Mouse (Mus musculus): ENCODE results near the gene Zfp580.
"Not testable (repeated sequence)": the region's sequence is repeated elsewhere in the genome, so short reads cannot be mapped to it uniquely, and the experiment has no call there.

The Zfp580 gene

DNA sequence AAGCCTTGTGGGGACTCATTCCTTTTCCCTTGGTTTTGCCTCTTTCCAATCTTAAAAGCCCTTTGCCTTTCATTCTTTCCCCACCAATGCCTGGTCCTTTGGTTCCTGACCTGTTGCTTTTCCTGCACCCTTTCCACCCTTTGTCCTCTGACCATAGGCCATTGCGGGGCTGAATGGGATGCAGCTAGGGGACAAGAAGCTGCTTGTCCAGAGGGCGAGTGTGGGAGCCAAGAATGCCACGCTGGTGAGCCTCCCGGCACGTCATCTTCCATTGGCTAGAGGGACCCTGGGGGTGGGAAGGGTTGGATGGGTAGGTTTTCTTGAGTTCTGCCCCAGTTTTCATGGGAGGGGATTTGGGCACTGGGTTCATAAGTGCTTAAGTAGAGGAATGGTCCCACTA is 23.6 kb downstream of the Zfp580 start:
- DNase-seq = no peak

DNA sequence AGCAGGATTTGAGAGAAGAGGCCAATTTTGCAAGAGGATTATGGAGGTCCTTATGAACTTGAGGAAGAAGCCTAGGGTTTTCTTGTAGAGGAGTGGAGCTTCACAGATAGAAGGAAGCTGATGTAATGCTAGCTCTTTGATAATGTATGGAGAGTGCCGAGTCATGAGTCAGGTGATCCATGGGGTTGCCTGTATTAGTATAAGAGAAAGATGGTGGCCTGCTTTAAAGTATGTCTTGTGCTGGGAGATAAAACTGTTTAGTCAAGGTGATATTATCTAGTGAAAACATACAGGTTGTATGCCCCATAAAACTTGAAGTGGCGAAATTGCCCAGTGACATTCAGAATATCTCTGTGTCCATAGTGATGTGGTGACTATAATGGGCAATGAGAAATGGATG is 25.6 kb downstream of the Zfp580 start:
- no peak for DNase-seq

DNA sequence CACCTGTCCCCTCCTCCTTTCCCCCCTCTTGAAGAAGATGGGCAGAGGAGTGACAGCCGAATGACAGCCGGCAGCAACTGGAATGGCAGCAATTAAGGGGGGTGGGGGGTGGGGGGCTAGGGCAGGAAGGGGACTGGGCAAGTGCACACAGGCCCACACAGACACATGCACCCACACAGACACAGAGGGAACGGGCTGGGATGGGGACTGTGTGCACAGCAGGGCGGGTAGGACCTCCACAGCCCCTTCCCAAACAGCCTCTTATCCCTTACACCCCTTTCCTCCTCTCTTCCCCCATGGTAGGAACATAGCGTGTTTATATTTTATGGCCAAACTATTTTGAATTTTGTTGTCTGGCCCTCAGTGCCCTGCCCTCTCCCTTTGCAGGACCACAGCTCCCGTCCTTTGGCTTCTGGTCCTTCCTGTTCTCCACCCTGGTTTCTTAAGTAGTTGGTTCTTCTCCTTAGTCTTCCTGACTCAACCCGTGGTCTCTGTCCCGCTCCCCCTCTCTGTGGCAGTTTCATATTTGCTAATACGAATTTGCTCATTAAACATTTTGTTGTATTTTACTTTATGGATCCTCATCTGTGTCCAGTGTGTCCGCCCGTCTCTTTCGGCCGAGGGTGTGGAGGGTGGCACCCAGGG is 28.1 kb downstream of the Zfp580 start:
- DNase-seq = not testable (repeated sequence)

DNA sequence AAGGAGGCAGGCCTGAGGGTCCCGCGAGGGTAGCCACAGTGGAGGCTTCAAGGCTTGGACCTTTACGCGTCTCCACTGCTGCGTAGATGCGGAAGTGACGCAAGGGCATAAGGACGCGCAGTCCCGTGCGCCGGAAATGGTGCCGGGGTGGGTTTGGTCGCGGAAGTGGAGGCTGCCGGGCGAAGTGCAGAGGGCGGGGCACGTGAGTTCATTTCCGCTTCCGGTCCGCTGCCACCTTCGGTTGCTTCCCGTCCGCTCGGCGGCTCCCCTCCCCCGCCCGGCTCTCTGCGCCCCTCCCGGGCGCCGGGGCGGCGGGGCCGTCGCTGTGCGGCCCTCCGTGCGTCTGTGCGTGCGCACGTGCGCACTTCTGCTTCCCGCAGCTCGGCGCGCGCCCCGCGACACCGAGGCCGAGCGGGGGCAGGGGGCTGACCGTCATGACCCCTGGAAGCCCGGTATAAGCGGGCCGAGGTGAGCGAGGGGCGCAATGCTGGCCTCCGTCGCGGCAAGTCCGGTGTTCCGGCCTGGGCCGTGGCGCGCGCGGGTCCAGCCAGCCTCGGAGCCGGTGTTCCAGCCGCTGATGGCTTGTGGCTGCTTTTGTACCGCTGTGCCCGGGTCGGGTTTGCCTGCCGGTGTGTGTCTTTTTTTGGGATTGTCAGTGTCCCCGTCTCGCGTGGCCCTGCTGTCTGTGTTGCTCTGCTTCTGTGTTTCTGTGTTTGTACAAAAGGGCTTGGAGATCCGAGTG is 28.8 kb downstream of the Zfp580 start, which contains the start of gene Epn1:
TSS of gene Epn1 (plus strand) at position 226 of the 742 bp plus-strand sequence.
- peak; percentile 97 to 98 for DNase-seq

DNA sequence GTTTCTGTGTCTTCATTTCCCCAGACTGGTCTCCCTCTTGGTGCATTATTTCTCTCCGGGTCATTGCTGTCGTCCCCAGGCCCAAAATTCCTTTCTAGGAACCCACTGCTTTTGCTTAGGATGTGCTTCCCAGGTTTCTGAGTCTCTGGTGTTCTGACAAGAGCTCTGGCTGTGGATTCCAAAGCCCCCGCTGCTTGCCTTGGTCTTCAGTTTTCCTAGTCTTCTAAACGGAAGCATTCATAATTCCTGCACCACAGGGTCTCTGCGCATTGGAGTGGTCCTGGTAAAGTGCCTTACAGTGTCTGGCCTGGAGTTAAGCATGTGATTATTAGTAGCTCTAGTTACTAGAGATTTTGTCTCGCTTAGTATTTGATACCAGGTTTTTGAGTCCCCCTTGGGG is 29.5 kb downstream of the Zfp580 start:
- DNase-seq = no peak

DNA sequence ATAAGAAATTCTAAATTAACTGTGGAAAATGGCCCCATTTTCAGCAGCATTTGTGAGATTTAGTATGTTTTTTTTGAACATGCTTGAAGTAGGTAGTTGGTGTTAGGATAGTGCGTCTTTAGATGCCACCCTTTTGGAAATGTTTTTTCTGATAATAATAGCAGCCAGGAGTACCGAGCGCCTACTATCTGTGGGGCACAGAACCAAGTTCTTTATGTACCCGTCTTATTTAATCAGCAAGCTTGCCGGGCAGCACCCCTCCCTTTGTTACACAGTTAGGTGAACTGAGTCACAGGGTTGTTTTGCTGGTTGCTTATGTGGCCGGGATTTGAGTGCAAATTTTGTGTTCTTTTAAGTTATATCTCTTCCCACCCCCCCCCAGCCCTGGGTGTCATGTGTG is 29.9 kb downstream of the Zfp580 start:
- DNase-seq = no peak

DNA sequence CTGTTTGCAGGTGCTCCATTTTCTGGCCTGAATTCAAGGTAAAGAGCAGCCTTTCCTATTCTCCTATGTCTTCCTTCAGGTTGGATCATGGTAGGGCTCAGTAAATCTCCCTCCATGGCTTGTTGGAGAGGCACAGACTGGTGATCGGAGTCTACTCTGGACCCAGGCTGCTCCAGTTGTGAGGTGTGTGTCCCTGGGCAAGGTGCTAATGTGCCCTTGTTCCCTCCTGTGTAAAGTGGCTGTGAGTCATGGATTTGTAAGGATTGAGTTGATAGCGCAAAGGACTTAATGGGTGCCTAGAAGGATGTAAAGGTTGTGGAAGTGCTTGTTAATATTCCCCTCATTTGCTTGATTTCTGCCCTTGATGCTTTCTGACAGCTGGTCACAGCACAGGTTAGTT is 30.6 kb downstream of the Zfp580 start:
- DNase-seq = no peak

DNA sequence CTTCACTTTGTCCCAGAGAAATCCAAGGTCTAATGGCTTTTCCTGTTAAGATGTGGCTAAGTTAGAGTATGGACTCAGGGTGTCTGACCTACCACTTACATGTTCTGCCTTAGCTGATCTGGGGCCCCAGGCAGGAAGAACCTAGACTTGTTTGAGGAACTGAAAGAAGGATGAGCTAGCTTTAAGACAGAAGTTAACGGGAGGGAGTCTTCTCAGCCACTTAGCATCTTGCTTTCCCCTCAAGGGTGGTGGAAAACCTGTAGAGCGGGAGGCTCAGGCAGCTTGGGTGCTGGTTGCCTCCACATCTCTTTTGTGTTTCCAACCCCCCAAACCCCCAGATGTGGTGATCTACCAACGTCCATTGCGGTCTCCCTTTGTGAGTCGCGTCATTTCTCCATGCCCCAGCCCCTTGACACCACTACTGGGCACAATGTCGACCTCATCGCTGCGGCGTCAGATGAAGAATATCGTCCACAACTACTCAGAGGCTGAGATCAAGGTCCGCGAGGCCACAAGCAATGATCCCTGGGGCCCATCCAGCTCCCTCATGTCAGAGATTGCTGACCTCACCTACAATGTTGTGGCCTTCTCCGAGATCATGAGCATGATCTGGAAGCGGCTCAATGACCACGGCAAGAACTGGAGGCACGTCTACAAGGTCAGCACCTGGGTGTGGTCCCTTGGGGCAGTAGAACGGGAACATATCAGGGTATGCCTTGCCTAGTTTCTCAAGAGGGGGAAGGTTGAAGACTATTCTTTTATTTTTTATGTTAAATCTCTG is 32.2 kb downstream of the Zfp580 start:
- no peak for DNase-seq

DNA sequence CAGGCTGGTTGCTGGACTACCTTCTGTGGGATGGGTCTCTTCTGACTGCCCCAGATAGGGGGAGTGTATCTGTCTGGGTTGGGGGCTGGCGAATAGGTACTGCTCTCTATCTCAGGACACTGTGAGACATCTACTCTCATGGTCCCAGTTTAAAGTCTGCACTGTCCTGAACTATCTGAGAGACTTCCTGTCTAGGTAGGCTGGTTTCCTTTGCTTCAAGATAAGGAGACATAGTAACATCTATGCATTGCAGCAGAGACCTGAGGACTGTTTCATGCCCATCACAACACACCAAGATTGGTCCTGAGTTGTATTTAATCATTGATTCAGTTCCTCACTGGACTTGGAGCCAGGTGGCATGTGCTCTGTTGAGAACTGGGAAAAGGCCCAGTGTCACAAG is 34.2 kb downstream of the Zfp580 start:
- DNase-seq = no peak

DNA sequence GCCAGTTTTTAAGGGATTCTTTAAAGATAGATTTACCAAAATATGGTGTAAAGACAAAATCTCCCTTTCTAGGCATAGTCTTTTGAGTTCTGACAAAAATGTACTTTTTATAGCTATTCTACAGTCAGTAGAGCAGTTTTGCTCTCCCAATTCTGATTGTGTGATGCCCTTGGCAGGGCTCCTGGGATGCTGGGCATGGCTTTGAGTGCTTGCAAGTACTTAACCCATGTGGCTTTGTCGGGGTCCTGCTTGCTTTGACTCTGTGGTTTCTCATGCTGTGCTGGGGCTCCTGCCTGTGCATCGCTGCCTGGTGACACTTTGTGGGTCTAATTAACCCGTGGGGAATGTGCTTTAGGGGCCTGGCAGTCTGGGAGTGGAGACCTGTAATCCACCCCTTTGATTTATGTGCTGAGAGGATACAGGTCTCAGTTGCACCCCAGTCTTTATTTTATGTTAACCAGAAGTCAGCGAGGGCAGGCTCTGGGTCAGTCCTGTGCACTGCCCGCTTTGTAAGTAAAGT is 35.6 kb downstream of the Zfp580 start:
- DNase-seq = no peak

DNA sequence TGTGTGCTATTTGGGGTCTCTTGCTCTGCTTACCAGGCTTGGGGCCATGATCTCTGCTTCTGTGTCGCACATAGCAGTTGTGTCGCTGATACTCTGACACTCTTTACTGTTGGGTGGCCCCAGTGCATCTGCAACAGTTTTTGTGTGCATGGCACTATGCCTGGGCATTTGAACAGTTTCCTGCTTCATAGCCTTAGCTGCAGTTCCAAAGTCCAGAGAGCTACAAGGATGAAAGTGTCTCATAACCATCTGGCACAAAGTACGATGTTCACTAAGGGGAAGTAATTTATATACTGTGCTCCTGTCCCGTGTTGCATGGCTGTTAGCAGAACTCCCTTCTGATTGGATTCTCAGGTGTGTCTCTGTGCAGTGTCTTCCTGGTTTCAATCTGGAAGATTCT is 36.5 kb downstream of the Zfp580 start:
- no peak for DNase-seq

DNA sequence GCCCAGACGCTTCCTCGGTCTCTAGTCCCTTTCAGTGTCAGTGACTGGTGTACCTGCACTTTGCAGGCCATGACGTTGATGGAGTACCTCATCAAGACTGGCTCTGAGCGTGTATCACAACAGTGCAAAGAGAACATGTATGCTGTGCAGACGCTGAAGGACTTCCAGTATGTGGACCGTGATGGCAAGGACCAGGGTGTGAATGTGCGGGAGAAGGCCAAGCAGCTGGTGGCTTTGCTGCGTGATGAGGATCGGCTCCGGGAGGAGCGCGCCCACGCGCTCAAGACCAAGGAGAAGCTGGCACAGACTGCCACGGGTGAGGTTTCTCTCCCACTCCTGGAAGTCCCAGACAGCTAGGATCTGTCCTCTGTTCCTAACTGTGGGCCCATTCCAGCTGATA is 38.5 kb downstream of the Zfp580 start:
- no peak for DNase-seq

DNA sequence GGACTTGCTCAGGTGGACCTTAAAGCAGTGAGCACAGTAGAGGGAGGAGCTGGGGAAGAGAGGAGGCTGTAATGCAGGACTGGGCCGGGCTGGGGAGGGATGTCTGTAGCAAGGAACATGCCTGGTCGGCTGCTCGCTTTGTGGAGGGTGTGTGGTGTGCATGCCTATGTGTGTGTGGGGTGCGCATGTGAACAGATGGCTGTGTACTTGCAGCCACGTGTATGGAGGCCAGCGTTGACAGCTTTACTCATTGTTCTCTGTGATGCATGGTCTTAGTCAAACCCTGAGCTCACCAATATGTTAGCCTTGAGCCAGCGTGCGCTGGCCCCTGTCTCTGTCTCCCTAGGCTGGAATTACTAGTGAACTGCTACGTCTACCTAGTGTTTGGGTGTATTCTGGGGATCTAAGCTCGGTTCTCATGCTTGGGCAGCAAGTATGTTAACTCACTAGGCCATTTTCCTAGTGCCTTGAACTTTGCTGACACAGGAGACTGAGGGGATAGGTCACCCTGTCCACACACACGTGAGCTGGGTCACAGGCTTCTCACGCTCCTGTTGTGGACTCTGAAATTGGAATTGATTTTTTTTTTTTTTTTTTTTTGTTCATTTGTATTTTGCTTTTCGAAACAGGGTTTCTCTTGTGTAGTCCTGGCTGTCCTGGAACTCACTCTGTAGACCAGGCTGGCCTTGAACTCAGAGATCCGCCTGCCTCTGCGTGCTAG is 39.8 kb downstream of the Zfp580 start:
- no peak for DNase-seq

DNA sequence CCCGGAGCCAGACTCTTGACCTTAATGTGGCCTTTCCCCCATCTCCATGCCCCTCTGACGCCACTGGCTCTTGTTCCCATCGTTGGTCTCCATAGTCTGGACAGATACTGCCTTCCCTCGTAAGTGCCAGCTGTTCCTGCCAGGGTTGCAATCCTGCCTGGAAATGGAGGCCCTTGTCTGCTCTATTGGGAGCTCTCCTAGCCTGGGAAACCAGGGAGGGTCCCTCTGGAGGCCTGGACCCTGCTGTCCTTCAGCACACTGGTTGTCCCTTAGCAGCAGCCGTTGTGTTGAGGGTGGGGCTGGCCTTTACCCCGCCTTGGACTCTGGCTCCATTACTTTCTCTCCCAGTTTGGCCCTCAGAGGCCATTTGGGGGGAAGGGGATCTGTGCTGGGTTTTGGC is 41.0 kb downstream of the Zfp580 start:
- no peak for DNase-seq

DNA sequence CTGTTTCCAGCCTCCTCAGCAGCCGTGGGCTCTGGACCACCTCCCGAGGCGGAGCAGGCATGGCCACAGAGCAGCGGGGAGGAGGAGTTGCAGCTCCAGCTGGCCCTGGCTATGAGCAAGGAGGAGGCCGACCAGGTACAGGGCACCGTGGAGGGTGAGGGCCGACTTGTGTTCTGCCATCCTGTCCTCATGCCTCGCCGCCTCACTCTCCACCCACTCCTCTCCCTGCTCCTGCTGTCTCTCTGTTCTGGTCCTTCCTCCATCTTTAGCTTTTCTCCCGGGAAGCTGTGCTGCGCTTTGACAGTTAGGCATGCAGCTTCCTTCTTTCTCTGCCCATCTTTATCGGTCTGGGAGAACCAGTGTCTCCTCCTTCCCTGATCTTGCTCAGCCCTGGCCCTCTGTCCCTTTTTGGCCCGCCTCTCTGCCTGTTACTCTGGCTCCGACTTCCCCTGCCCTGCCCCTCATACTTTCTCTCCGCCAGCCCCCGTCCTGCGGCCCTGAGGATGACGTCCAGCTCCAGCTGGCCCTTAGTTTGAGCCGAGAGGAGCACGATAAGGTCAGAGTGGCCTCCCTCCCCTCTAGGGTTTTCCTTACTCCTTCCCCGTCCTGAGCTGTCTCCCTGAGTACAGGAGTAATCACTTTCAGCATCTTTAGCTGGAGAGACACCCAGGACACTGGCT is 41.6 kb downstream of the Zfp580 start:
- no peak for DNase-seq

DNA sequence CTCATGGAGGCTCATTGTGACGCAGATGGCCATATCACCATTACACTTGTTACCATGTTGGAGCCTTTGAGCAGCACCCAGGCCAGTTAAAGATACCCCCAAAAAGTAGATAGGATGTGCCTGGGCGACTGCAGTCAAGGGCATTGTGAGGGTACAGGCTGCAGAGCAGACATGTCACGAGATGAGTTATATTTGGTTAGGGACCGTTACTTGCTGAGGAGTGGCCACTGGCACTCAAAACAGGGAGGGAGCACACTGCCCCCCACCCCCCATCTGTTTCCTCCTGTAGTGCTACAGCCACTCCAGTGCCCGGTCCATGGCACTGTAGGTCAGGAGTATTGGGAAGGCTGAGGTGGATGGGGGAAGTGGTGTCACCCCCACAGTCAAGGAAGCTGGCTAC is 47.4 kb downstream of the Zfp580 start:
- DNase-seq = no peak

DNA sequence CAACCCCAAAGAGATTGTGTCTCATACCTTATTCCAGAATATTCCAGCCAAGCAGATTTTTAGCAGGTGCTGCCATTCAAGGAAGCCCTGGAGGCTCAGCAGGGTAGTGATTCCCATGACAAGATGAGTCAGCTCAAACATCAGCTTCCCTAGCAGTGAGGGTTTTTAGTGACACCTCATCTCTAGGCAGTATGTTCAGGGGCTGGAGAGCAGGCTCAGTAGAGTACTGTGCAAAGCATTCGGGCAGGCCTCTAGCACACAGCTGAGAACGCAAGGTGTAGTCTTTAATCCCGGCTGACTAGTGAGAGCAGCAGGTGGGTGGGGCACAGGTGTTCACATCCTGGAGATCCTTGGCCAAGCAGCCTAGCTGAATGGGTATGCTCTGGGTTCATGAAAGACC is 48.5 kb downstream of the Zfp580 start:
- DNase-seq = no peak

DNA sequence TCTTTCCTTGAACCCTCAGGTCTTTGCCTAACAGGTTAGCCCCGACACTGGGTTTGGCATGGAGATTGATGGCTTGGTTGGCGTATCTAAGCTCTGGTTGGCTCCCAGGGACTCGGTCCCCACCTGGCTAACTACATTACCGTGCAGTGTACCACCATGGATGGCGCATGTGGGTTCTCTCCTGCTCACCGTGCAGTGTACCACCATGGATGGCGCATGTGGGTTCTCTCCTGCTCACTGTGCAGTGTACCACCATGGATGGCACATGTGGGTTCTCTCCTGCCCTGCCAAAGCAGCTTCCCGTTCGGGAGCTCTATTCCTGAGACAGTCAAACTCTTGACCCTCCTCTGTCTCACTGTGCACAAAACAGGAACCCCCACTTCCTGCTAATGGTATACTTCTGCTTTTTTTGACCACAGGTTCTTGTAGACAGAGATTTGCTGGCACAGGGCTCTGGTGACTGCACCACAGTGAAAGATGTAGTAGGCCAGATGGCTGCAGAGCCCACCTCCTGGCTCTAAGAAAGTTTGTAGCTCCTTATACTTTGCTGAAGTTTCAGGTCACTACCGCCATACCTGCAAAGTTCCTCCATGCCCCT is 49.8 kb downstream of the Zfp580 start:
- DNase-seq = no peak

DNA sequence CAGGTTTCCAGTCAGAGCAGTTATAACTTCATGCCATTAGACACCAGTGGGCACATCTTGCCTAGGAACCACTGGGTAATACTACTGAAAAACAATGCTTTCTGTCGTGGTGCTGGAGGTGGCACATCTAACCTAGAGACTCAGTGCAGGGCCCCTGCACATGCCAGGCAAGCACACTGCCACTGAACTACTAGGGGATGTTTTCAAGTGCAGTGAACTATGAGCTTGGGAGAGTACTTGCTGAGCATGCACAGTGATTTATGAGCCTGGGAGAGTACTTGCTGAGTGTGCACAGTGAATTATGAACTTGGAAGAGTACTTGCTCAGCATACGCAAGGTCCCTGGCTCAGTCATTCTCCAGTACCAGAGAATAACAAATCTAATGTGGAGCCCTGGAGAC is 51.2 kb downstream of the Zfp580 start:
- DNase-seq = no peak

Measured in cerebellum, postnatal 36 days (tissue).